Mouse (Mus musculus): ENCODE measurements around the gene Phpt1.

Phpt1 gene

GRCm38 (mm10) chr2:25582466-25583119 is 7.6 kb upstream of the Phpt1 start:
- peak; percentile 91 to 92 for DNase-seq (ENCODE audit: low spot score in 2 of 2)

GRCm38 (mm10) chr2:25581901-25582301 is 6.9 kb upstream of the Phpt1 start:
- DNase-seq (ENCODE audit: low spot score in 2 of 2): peak; percentile 56 to 61

DNA sequence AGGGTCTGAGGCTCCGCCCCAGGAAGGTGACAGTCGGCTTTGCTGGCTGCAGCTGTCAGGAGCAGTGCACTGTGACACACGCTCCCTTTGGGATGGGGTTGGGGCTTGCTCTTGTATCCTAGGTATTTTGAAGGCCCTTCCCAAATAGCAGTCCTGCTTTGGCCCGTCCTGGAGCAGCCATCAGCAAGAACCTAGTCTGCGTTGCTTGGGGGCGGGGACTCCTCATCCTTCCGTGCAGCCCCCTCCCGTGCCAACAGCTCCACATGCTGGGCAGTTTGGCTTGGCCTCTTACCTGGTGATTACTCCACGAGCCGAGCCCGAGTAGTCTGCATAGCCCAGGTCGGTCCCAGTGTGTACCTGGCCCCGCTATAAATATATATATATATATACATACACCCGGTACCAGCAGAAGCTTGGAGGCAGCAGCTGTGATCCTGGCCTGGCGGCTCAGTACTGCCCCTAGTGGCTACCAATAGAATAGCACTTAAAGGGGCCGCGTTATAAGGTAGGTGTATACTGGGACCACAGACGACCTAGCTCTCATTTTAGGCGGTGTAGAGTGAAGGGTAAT is 6.4 kb upstream of the Phpt1 start, which contains the start of gene Ajm1:
Gene Ajm1, minus strand, starts transcription at position 464 of the 571 bp plus-strand sequence.
- DNase-seq (ENCODE audit: low spot score in 2 of 2): peak; percentile 79 to 83

GRCm38 (mm10) chr2:25580621-25581101 is 5.6 kb upstream of the Phpt1 start:
- peak; percentile 59 to 60 for DNase-seq (ENCODE audit: low spot score in 2 of 2)

DNA sequence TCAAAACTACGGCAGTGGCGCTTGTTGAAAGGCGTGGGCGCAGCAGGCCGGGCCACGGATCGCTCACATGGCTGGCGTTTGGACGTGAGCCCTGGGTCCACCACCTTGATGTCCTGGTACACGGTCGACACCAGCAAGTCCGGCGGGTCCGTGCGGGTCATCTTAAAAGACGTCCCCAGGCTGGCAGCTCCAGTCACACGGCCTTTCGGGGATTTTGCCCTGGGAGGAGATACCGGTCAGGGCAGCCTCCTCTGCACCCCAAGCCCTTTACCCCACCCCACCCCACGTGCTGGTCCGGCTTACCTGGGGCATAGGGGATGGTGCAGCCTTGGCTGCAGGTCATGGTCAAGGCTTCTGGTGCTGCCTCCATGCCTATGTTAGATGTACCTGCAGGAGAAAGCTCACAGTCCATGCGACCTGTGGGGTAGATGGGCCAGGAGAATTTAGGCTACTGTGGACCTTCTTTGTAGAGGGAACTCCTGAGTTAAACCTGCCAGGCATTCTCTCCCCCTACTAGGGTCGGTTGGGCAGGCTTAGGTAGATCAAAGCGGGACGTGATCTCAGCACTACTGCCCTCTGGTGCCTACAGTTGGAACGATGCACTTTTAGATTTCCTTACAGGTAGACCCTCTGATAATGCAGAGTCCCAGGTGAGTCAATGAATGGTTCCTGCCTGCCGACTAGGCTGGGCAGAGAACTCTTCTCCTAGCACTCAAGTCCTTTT is 4.9 kb upstream of the Phpt1 start:
- peak; percentile 73 to 79 for DNase-seq (ENCODE audit: low spot score in 2 of 2)

- DNase-seq (ENCODE audit: low spot score in 2 of 2): no peak
These were observed 4.0 kb upstream of the Phpt1 start for GRCm38 (mm10) chr2:25578796-25579736.

DNA sequence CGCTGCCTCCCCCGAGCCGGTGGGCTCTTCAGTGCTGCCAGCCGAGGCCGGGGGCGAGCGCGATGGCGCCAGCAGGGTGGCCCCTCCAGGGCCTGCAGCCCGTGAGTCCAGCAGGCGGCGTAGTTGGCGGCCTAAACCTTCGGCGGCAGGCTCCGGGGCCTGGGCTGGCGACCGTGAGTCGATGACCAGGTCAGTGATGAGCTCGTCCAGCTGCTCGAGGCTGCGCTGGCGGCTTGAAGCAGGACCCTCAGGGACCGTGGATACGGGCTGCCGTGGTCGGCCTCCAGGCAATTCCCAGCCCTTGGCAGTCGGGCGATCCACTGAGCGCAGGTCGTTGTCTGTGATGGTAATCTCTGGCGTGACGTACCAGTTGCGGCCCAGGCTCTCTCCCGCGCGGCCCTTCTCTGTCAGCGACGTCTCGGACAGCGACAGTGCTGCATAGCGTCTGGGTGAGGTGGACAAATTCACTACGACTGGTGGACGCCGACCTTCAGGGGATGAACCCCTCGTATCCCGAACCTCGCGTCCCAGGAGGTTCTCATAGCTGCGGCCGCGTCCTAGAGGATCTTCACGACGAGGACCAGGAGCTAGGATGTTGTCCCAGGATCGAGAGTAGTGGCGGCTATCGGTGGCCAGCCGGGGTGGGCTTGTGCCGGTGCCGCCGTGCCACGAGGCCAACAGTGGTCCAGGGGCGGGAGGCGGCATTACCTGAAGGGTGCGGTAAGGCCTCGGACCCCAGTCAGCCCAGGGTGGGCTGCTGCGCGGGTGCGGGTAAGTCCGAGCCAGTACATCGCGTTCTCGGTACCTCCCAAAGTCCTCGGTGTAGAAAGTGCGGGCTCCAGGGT is 3.1 kb upstream of the Phpt1 start:
- DNase-seq (ENCODE audit: low spot score in 2 of 2): no peak

- peak in 1 of 2 experiments; percentile 43 for DNase-seq (ENCODE audit: low spot score in 2 of 2)
These were observed 2.2 kb upstream of the Phpt1 start for GRCm38 (mm10) chr2:25576965-25577891.

DNA sequence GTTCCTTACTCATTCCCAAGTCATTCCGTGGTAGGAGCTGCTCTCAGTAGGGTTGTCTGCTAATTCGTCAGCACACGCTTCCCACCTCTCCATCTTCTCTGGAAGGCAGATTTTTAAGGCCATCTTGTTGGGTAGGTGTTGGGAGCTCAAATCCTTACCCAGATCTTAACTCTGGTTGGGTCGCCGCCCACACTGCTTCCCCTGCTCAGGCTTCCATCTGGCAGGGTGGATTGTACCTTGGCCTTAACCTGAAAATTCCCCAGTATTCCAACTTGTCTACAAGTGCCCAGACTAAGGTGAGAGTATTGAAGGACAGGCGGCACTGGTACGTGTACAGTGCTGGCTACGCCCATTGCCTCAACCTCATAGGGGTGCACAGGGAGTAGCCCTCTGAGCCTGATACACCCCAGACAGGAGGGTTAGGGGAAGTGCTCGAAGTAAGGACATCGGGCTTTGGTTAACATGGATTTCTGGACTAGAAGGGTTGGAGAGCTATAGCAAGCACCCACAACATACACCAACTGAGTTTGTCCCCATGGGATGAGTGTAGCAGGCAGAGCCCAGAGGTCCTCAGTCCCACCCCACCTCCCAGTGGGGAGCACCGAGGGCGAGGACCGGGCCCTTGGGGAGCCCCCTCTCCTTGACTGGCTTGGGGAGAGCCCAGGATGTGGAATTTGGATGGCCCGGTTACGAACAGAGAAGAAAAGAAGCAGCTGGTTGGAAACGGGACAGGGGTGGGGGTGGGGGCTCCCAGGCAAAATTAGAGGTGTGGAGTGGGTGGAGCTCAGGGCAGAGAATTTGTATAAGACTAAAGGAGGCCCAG is 1.2 kb upstream of the Phpt1 start:
- peak; percentile 58 to 62 for DNase-seq (ENCODE audit: low spot score in 2 of 2)

GRCm38 (mm10) chr2:25575432-25576027 is 506 bp upstream of the Phpt1 start:
- DNase-seq (ENCODE audit: low spot score in 2 of 2): peak; percentile 52

- no peak for DNase-seq (ENCODE audit: low spot score in 2 of 2)
These were observed 888 bp downstream of the Phpt1 start for GRCm38 (mm10) chr2:25574136-25574535.

GRCm38 (mm10) chr2:25573068-25573467 is 2.0 kb downstream of the Phpt1 start:
- DNase-seq (ENCODE audit: low spot score in 2 of 2): no peak

DNA sequence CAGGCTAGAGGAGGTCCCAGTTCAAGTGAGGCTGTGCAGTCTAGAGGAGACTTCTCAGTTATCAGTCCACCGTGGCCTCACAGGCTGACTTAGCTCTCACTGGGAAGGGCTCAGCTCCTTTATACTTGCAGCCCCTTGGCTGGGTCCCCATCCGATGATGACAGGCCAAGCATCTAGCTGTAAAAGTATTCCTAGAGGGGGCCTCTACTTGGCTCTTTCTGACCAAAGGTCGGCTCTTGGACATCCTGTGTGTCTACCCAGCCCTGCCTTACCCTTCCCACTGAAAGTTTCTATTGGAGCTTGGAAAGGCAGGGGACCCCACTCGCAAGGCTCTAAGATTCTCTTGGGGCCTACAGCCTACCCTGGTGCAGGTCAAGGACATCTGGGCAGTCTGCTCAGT is 3.8 kb downstream of the Phpt1 start:
- DNase-seq (ENCODE audit: low spot score in 2 of 2): no peak

GRCm38 (mm10) chr2:25569323-25569722 is 5.7 kb downstream of the Phpt1 start:
- DNase-seq (ENCODE audit: low spot score in 2 of 2): no peak

- DNase-seq (ENCODE audit: low spot score in 2 of 2): no peak
These were observed 6.5 kb downstream of the Phpt1 start for GRCm38 (mm10) chr2:25568473-25569019.

DNA sequence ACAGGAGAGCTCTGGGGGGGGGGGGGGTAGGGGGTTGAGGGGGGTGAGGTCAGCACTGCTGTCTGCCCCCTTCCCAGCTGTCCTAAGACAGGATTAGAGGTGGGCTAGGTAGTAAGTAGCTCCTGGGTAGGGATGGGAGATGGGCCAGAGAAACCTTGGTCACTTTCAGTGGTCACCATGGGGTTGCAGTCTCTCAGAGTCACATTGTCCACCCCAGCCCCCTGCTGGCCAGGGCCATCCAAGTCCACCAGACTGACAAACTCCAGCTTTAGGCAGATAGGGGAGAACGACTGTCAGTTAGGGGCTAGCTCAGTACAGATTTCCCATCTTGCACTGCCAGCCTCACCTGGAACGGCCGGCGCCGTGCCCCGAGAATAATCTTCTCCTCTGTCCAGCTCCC is 8.5 kb downstream of the Phpt1 start:
- DNase-seq (ENCODE audit: low spot score in 2 of 2): no peak

GRCm38 (mm10) chr2:25565741-25566140 is 9.3 kb downstream of the Phpt1 start:
- peak in 1 of 2 experiments; percentile 2 for DNase-seq (ENCODE audit: low spot score in 2 of 2)

DNA sequence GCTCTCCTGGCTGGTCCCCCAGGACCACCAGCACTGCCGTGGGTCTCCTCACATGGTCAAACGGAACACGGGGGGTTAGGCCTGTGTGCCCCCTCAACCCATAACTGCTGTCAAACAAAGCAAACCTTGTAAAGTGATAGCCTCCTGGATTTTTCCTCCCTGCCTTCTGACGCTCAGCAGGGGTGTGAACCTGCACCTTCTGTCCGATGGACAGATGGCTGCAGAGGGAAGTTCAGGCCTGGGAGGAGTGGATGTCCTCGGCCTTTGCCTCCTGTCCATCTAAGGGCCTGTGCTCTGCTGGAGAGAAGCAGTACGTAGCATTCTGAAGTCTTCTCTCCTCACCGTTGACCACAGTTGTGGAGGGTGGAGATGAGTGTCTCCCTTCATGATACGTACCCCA is 13.1 kb downstream of the Phpt1 start:
- DNase-seq (ENCODE audit: low spot score in 2 of 2): no peak
